Mouse (Mus musculus) embryonic facial prominence, embryonic 14.5 days (tissue): Measurements from ENCODE around the gene Cbln1. TPM values are rescaled to one million over a fixed set of nuclear protein-coding genes. Genes with fewer than 3 reads are reported as not detected.

Experiments used
- ATAC-seq: fragments of 200-750 bp; cut with Nextera tagmentation; 2 replicates; pipeline ENCODE4 v1.8.0; 2017; ENCODE audit warnings: low read depth, moderate number of reproducible peaks, moderate TSS enrichment
- DNase-seq: peaks from one replicate; pipeline ENCODE4 v3.0.0-alpha.2; 2015; ENCODE audit warnings: low spot score
- H3K27ac ChIP-seq: fragments of 300-500 bp; sonication (generic); replicated peaks from 2 replicates; pipeline ENCODE4 v1.5.1; 2014; ENCODE audit warnings: low read depth, mild to moderate bottlenecking, low read length, moderate library complexity
- H3K27me3 ChIP-seq: fragments of 300-500 bp; sonication (generic); replicated peaks from 2 replicates; pipeline ENCODE4 v1.6.1; 2014; ENCODE audit warnings: low read length; ENCODE audit not compliant: control insufficient read depth, insufficient read depth
- H3K36me3 ChIP-seq: fragments of 300-500 bp; sonication (generic); 2 replicates; pipeline ENCODE4 v1.6.1; 2014; ENCODE audit warnings: low read length, mixed read lengths; ENCODE audit not compliant: control insufficient read depth, insufficient read depth
- H3K4me1 ChIP-seq: fragments of 300-500 bp; sonication (generic); 2 replicates; pipeline ENCODE4 v1.6.1; 2014; ENCODE audit warnings: antibody characterized with exemption, low read length; ENCODE audit not compliant: control insufficient read depth, insufficient read depth
- H3K4me2 ChIP-seq: fragments of 300-500 bp; sonication (generic); 2 replicates; pipeline ENCODE4 v1.6.1; 2014; ENCODE audit warnings: low read depth, mild to moderate bottlenecking, low read length, moderate library complexity, mixed read lengths
- H3K4me3 ChIP-seq: fragments of 300-500 bp; sonication (generic); 2 replicates; pipeline ENCODE4 v1.5.1; 2014; ENCODE audit warnings: low read depth, mild to moderate bottlenecking, low read length
- H3K9ac ChIP-seq: fragments of 300-500 bp; sonication (generic); 2 replicates; pipeline ENCODE4 v1.6.1; 2014; ENCODE audit warnings: low read depth, mild to moderate bottlenecking, low read length, moderate library complexity, mixed read lengths
- H3K9me3 ChIP-seq: fragments of 300-500 bp; sonication (generic); 2 replicates; pipeline ENCODE4 v1.6.1; 2016; ENCODE audit warnings: low read length; ENCODE audit not compliant: control insufficient read depth
- WGBS: fragments of 180-500 bp; shearing (Covaris S2); extraction: QIAGEN DNeasy Blood & Tissue Kit; methylation state at CpG from one replicate; pipeline ENCODE4 v1.1.7; 2014; 5-methylcytosine and 5-hydroxymethylcytosine counted together
- polyA plus RNA-seq: library from polyadenylated mRNA; unstranded; fragments of >200 nt; fragmentation: Nextera tagmentation; extraction: Ambion mirVana; gene quantifications from 2 replicates; pipeline ENCODE4 v1.2.1, GENCODE M21; 2014

The Cbln1 gene
- polyA plus RNA-seq, 1 experiment from 2014 or later, result 0.79 TPM

GRCm38 (mm10) chr8:87424706-87425105, 47.7 kb downstream of the Cbln1 start:
- no peak for DNase-seq
- Histone ChIP-seq H3K4me3 (no peak overlapping the region), H3K27me3 (no peaks in the 10 kb centered on the region), H3K36me3 (no peaks in the 10 kb centered on the region), H3K4me1 (no peaks in the 10 kb centered on the region), H3K27ac (no peak overlapping the region), H3K4me2 (no peak overlapping the region), H3K9ac (no peak overlapping the region), H3K9me3 (no peaks in the 10 kb centered on the region)
- ATAC-seq, result no peak
- 86% methylated on average over 5 of the region's 5 CpGs for WGBS

DNA sequence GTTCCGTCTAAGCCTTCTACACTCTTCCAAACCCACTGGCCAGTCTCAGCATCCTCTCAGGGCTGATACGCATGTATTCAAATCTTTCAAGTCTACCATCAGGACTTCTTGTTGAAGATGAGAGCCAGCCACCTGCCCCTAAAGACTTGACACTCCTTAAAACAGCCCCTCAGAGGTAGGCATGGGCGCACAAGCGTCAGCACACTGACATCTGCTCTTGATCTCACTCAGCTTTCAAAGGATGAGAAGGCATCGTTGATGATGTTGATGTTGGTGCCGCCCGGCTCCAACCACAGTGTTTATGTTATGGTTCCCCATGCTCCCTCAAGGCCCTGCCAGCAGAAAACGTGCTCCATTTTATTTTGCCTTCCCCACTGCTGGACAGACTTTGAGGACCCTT, 50.7 kb downstream of the Cbln1 start:
- Histone ChIP-seq H3K4me2 (no peak overlapping the region), H3K9ac (no peak overlapping the region), H3K9me3 (no peaks in the 10 kb centered on the region), H3K27me3 (no peaks in the 10 kb centered on the region), H3K4me3 (no peak overlapping the region), H3K36me3 (no peaks in the 10 kb centered on the region), H3K4me1 (no peaks in the 10 kb centered on the region), H3K27ac (no peak overlapping the region)
- ATAC-seq, result no peak
- WGBS, result 66% methylated on average over 8 of the region's 8 CpGs
- peak; percentile 8 for DNase-seq

Other genes starting within 250 kb of the Cbln1 start
- not detected in 2 replicates for gene 4933402J07Rik, start 91.2 kb upstream of the Cbln1 start, polyA plus RNA-seq